Mouse (Mus musculus) brown adipose tissue, adult 24 weeks (tissue): ENCODE measurements around the gene Uggt1. TPM values are rescaled to one million over a fixed set of nuclear protein-coding genes. Genes with fewer than 3 reads are reported as not detected.

Experiments used
- H3K27ac ChIP-seq: fragments of 200-500 bp; replicated peaks from 2 replicates; pipeline ENCODE4 v1.5.1; 2012; ENCODE audit warnings: low read depth, mild to moderate bottlenecking, low read length
- H3K4me1 ChIP-seq: fragments of 200-500 bp; 2 replicates; pipeline ENCODE4 v1.6.1; 2012; ENCODE audit warnings: low read length, mixed read lengths; ENCODE audit not compliant: control insufficient read depth, insufficient read depth, insufficient read length
- H3K4me3 ChIP-seq: fragments of 200-500 bp; 2 replicates; pipeline ENCODE4 v1.5.1; 2012; ENCODE audit warnings: low read depth, mild to moderate bottlenecking, low read length, moderate library complexity; ENCODE audit not compliant: insufficient read depth
- polyA plus RNA-seq: library from polyadenylated mRNA; stranded (reverse); fragments of >200 nt; gene quantifications from 2 replicates; pipeline ENCODE4 v1.2.4, GENCODE M21; 2012; ENCODE audit not compliant: missing spikeins, insufficient read depth, insufficient read length

Uggt1 gene
- polyA plus RNA-seq, 1 experiment = 11.0 TPM

GRCm38 (mm10) chr1:36093741-36094140 is 150.8 kb downstream of the Uggt1 start:
- no peak overlapping the region for H3K27ac ChIP-seq
- no peak overlapping the region for H3K4me3 ChIP-seq
- peaks cover 8% of the 10 kb centered on the region for H3K4me1 ChIP-seq

GRCm38 (mm10) chr1:36091246-36091645 is 153.3 kb downstream of the Uggt1 start:
- H3K4me3 ChIP-seq = no peak overlapping the region
- no peak overlapping the region for H3K27ac ChIP-seq
- H3K4me1 ChIP-seq = peaks cover 14% of the 10 kb centered on the region

- Histone ChIP-seq H3K4me3 (no peak overlapping the region), H3K4me1 (peaks cover 14% of the 10 kb centered on the region), H3K27ac (no peak overlapping the region)
These were observed 153.8 kb downstream of the Uggt1 start for GRCm38 (mm10) chr1:36090722-36091110.

Other genes with a start within 250 kb of the Uggt1 start
- gene Hs6st1, start 176.3 kb downstream of the Uggt1 start, polyA plus RNA-seq = 8.8 and 12.1 TPM in 2 replicates
- gene Neurl3, start 30.0 kb upstream of the Uggt1 start, polyA plus RNA-seq = 2.0 and 2.5 TPM in 2 replicates
- 1.3 and 4.0 TPM in 2 replicates for gene Arid5a, start 63.0 kb upstream of the Uggt1 start, polyA plus RNA-seq
- 26.9 and 35.3 TPM in 2 replicates for gene Kansl3, start 124.5 kb upstream of the Uggt1 start, polyA plus RNA-seq
- not detected in 2 replicates for gene Fer1l5, start 127.6 kb upstream of the Uggt1 start, polyA plus RNA-seq
- 25.6 and 26.7 TPM in 2 replicates for gene Lman2l, start 200.6 kb upstream of the Uggt1 start, polyA plus RNA-seq
- 1.5 TPM in 2 replicates for gene Cnnm4, start 226.9 kb upstream of the Uggt1 start, polyA plus RNA-seq